Mouse (Mus musculus) heart, adult 2 months (tissue): Measurements from ENCODE around the gene Cmss1. TPM values are rescaled to one million over a fixed set of nuclear protein-coding genes. Genes with fewer than 3 reads are reported as not detected.

Experiments used
- DNase-seq, 2 experiments: peaks; one replicate each; pipeline ENCODE4 v3.0.0; 2021
- H3K27ac ChIP-seq: fragments of 200-600 bp; 2 replicates; pipeline ENCODE4 v1.8.1; 2022
- H3K27me3 ChIP-seq: fragments of 200-500 bp; 2 replicates; pipeline ENCODE4 v1.6.1; 2012; ENCODE audit warnings: mild to moderate bottlenecking, low read length, inconsistent platforms, mixed read lengths; ENCODE audit not compliant: control insufficient read depth, insufficient read depth
- H3K36me3 ChIP-seq: fragments of 200-500 bp; 2 replicates; pipeline ENCODE4 v1.6.1; 2012; ENCODE audit warnings: low read length, inconsistent platforms; ENCODE audit not compliant: control insufficient read depth, insufficient read depth
- H3K4me1 ChIP-seq: fragments of 200-500 bp; 2 replicates; pipeline ENCODE4 v1.6.1; 2011; ENCODE audit warnings: low read length; ENCODE audit not compliant: control insufficient read depth, insufficient read depth
- H3K4me3 ChIP-seq: fragments of 200-600 bp; 2 replicates; pipeline ENCODE4 v1.8.1; 2022
- H3K79me2 ChIP-seq: fragments of 200-500 bp; replicated peaks from 2 replicates; pipeline ENCODE4 v1.6.1; 2012; ENCODE audit warnings: mild to moderate bottlenecking, inconsistent platforms, low read length, moderate library complexity, mixed read lengths; ENCODE audit not compliant: control insufficient read depth, insufficient read depth
- H3K9ac ChIP-seq: fragments of 200-500 bp; 2 replicates; pipeline ENCODE4 v1.6.1; 2012; ENCODE audit warnings: low read depth, mild to moderate bottlenecking, control low read depth, inconsistent platforms, low read length, mixed read lengths
- CTCF ChIP-seq: fragments of 200-600 bp; IDR thresholded peaks from 2 replicates; pipeline ENCODE4 v1.8.1; 2022; ENCODE audit warnings: antibody characterized with exemption, mild to moderate bottlenecking, moderate library complexity
- EP300 ChIP-seq: fragments of 200-500 bp; IDR thresholded peaks from 2 replicates; pipeline ENCODE4 v1.6.1; 2011; ENCODE audit warnings: low read depth, low read length, control low read depth; ENCODE audit not compliant: insufficient read depth
- POLR2A ChIP-seq: fragments of 200-500 bp; IDR thresholded peaks from 2 replicates; pipeline ENCODE4 v1.6.1; 2011; ENCODE audit warnings: mild to moderate bottlenecking, low read depth, low read length, control low read depth; ENCODE audit not compliant: insufficient read depth
- WGBS: fragments of 180-500 bp; shearing (Covaris S2); methylation state at CpG from one replicate; pipeline ENCODE4 v1.1.7; 2018; 5-methylcytosine and 5-hydroxymethylcytosine counted together
- intact Hi-C: fragments of 180-260 bp; cut with DNase I; formaldehyde crosslinking; loops from one replicate; pipeline ENCODE4 v1.15.1; 2025
- polyA plus RNA-seq: library from polyadenylated mRNA; depleted of rRNA; stranded (reverse); fragments of >200 nt; gene quantifications from 2 replicates; pipeline ENCODE4 v1.2.3, GENCODE M21; 2012
- total RNA-seq, 2 experiments: library from RNA; stranded (reverse); gene quantifications; 2 replicates each; pipeline ENCODE4 v1.2.3; 2021

Cmss1 gene
- total and polyA plus RNA-seq, 3 experiments: 17.6 to 74.3 (median 66.9) TPM

GRCm38 (mm10) chr16:57509099-57509498 lies 97.6 kb downstream of the Cmss1 start:
- Histone ChIP-seq H3K36me3 (no peaks in the 10 kb centered on the region), H3K27ac (no peak overlapping the region), H3K79me2 (no peaks in the 10 kb centered on the region), H3K9ac (no peak overlapping the region), H3K27me3 (no peaks in the 10 kb centered on the region), H3K4me3 (no peak overlapping the region), H3K4me1 (peaks cover 2% of the 10 kb centered on the region)
- WGBS: 62% methylated on average over 3 of the region's 3 CpGs
- no peak for DNase-seq
- TF ChIP-seq EP300: no peak
- TF ChIP-seq POLR2A: no peak
- no peak for TF ChIP-seq CTCF
- intact Hi-C loops: no loop called here

- H3K27me3 ChIP-seq: no peaks in the 10 kb centered on the region
- H3K36me3 ChIP-seq: no peaks in the 10 kb centered on the region
- intact Hi-C loops: no loop called here
- H3K79me2 ChIP-seq: no peaks in the 10 kb centered on the region
- H3K27ac ChIP-seq: peak overlapping the region; percentile 54
- no peak overlapping the region for H3K4me3 ChIP-seq
- no peak for DNase-seq
- peaks cover 2% of the 10 kb centered on the region for H3K4me1 ChIP-seq
- TF ChIP-seq CTCF (no peak), POLR2A (no peak), EP300 (no peak)
- H3K9ac ChIP-seq: no peak overlapping the region
- WGBS: 76% methylated on average over 1 of the region's 1 CpGs
Measured at GRCm38 (mm10) chr16:57508351-57508750, 98.3 kb downstream of the Cmss1 start.

GRCm38 (mm10) chr16:57506133-57506532 lies 100.5 kb downstream of the Cmss1 start:
- Histone ChIP-seq H3K4me1 (peaks cover 3% of the 10 kb centered on the region), H3K27ac (no peak overlapping the region), H3K79me2 (no peaks in the 10 kb centered on the region; the same call in 1 of the 2 replicates), H3K27me3 (no peaks in the 10 kb centered on the region), H3K36me3 (peaks cover 8% of the 10 kb centered on the region), H3K9ac (no peak overlapping the region), H3K4me3 (no peak overlapping the region)
- WGBS: 91% methylated on average over 6 of the region's 6 CpGs
- intact Hi-C loops: no loop called here
- TF ChIP-seq POLR2A: no peak
- TF ChIP-seq EP300: no peak
- no peak for TF ChIP-seq CTCF
- DNase-seq: no peak

GRCm38 (mm10) chr16:57504728-57505127 lies 101.9 kb downstream of the Cmss1 start:
- intact Hi-C loops: no loop called here

GRCm38 (mm10) chr16:57502761-57503160 lies 103.9 kb downstream of the Cmss1 start:
- no peak for TF ChIP-seq POLR2A
- 57% methylated on average over 5 of the region's 5 CpGs for WGBS
- no peak for DNase-seq
- Histone ChIP-seq H3K4me3 (no peak overlapping the region), H3K79me2 (no peaks in the 10 kb centered on the region; the same call in 1 of the 2 replicates), H3K9ac (no peak overlapping the region), H3K27me3 (no peaks in the 10 kb centered on the region), H3K36me3 (peaks cover 8% of the 10 kb centered on the region), H3K4me1 (peaks cover 1% of the 10 kb centered on the region; the same call in 1 of the 2 replicates), H3K27ac (no peak overlapping the region; the same call in 1 of the 2 replicates)
- intact Hi-C loops: no loop called here

More at GRCm38 (mm10) chr16:57504728-57505127, 101.9 kb downstream of the Cmss1 start:
- H3K27me3 ChIP-seq: no peaks in the 10 kb centered on the region
- H3K4me3 ChIP-seq: no peak overlapping the region
- H3K36me3 ChIP-seq: peaks cover 8% of the 10 kb centered on the region
- H3K79me2 ChIP-seq: no peaks in the 10 kb centered on the region; the same call in 1 of the 2 replicates
- no peak overlapping the region for H3K9ac ChIP-seq
- peaks cover 3% of the 10 kb centered on the region for H3K4me1 ChIP-seq
- no peak overlapping the region for H3K27ac ChIP-seq
- no peak for TF ChIP-seq EP300
- TF ChIP-seq CTCF: no peak
- TF ChIP-seq POLR2A: no peak
- 67% methylated on average over 4 of the region's 4 CpGs for WGBS
- no peak for DNase-seq

DNA sequence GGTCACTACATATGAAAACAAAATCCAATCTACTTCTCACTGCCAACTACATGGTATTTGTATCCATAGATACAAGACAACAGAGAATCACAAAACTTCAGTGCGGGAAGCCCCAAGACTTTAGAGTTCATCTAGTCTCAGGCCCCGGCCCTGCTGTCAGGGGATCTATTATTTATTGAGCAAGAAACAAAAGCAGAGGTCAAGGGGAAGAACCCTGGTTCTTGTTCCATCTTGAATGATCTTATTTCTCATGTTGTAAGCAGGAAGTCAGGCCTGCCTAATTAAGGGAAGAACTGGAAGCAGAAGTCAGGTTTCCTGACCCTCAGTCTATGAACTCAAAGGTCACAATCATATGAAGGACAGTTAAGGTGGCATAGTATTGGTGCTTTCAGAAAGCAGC lies 104.4 kb downstream of the Cmss1 start:
- peaks cover 1% of the 10 kb centered on the region; the same call in 1 of the 2 replicates for H3K4me1 ChIP-seq
- H3K36me3 ChIP-seq: peaks cover 8% of the 10 kb centered on the region
- no peak for DNase-seq
- intact Hi-C loops: no loop called here
- no peaks in the 10 kb centered on the region for H3K27me3 ChIP-seq
- H3K4me3 ChIP-seq: no peak overlapping the region
- H3K9ac ChIP-seq: no peak overlapping the region
- H3K79me2 ChIP-seq: no peaks in the 10 kb centered on the region; the same call in 1 of the 2 replicates
- WGBS: 25% methylated on average over 2 of the region's 2 CpGs
- H3K27ac ChIP-seq: peak overlapping the region; percentile 5; the same call in 1 of the 2 replicates
- TF ChIP-seq POLR2A (no peak), EP300 (no peak), CTCF (no peak)

DNA sequence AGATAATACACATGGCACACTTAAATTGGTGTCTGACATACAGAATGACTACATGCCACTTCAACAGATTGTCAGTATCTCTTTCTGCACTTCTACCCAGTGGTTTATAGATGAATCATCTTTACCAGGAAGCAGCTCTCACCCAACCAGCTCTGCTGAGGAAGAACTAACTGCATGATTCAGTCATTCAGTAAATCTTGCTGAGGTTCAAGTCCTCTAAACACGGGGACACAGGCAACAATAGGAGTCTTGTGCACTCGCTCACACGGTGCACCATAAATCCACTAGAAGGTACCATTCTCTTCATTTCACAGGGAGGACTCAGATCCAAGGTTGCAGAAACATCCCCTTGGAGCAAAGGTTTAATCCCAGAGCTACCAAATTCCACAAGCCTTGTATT lies 105.8 kb downstream of the Cmss1 start:
- Histone ChIP-seq H3K36me3 (peaks cover 14% of the 10 kb centered on the region), H3K27ac (no peak overlapping the region), H3K27me3 (no peaks in the 10 kb centered on the region), H3K79me2 (no peaks in the 10 kb centered on the region; the same call in 1 of the 2 replicates), H3K4me1 (peaks cover 3% of the 10 kb centered on the region), H3K9ac (no peak overlapping the region), H3K4me3 (no peak overlapping the region)
- no peak for DNase-seq
- 74% methylated on average over 3 of the region's 3 CpGs for WGBS
- no peak for TF ChIP-seq CTCF
- no peak for TF ChIP-seq POLR2A
- TF ChIP-seq EP300: no peak
- intact Hi-C loops: no loop called here
